Mouse (Mus musculus): ENCODE measurements around the gene Bckdk. TPM values are rescaled to one million over a fixed set of nuclear protein-coding genes. Genes with fewer than 3 reads are reported as not detected.

Gene Bckdk
- polyA plus RNA-seq, 1 experiment from 2014 or later = 96.8 TPM

Other genes starting within 250 kb of the Bckdk start
- 78.0 and 96.8 TPM in 2 replicates for gene Bcl7c, start 195.1 kb upstream of the Bckdk start, polyA plus RNA-seq (2015; fragmentation: Nextera tagmentation; extraction: Ambion mirVana)
- 29.8 and 32.6 TPM in 2 replicates for gene Ctf1, start 191.3 kb upstream of the Bckdk start, polyA plus RNA-seq (2015; fragmentation: Nextera tagmentation; extraction: Ambion mirVana)
- gene Ctf2, start 171.9 kb upstream of the Bckdk start, polyA plus RNA-seq (2015; fragmentation: Nextera tagmentation; extraction: Ambion mirVana) = 0.60 and 0.69 TPM in 2 replicates
- gene Fbxl19, start 159.5 kb upstream of the Bckdk start, polyA plus RNA-seq (2015; fragmentation: Nextera tagmentation; extraction: Ambion mirVana) = 7.5 and 8.7 TPM in 2 replicates
- 16.4 and 19.0 TPM in 2 replicates for gene Orai3, start 134.3 kb upstream of the Bckdk start, polyA plus RNA-seq (2015; fragmentation: Nextera tagmentation; extraction: Ambion mirVana)
- 27.0 and 33.2 TPM in 2 replicates for gene Setd1a, start 127.4 kb upstream of the Bckdk start, polyA plus RNA-seq (2015; fragmentation: Nextera tagmentation; extraction: Ambion mirVana)
- not detected in 2 replicates for gene Gm49388, start 118.5 kb upstream of the Bckdk start, polyA plus RNA-seq (2015; fragmentation: Nextera tagmentation; extraction: Ambion mirVana)
- gene Hsd3b7, start 103.5 kb upstream of the Bckdk start, polyA plus RNA-seq (2015; fragmentation: Nextera tagmentation; extraction: Ambion mirVana) = 15.0 and 15.2 TPM in 2 replicates
- 61.0 and 73.1 TPM in 2 replicates for gene Stx4a, start 79.8 kb upstream of the Bckdk start, polyA plus RNA-seq (2015; fragmentation: Nextera tagmentation; extraction: Ambion mirVana)
- gene Stx1b, start 79.5 kb upstream of the Bckdk start, polyA plus RNA-seq (2015; fragmentation: Nextera tagmentation; extraction: Ambion mirVana) = 7.4 and 8.7 TPM in 2 replicates
- 11.4 and 12.3 TPM in 2 replicates for gene Zfp646, start 27.9 kb upstream of the Bckdk start, polyA plus RNA-seq (2015; fragmentation: Nextera tagmentation; extraction: Ambion mirVana)
- gene Zfp668, start 27.3 kb upstream of the Bckdk start, polyA plus RNA-seq (2015; fragmentation: Nextera tagmentation; extraction: Ambion mirVana) = 24.9 and 28.2 TPM in 2 replicates
- 1.4 and 1.5 TPM in 2 replicates for gene Prss53, start 13.1 kb upstream of the Bckdk start, polyA plus RNA-seq (2015; fragmentation: Nextera tagmentation; extraction: Ambion mirVana)
- not detected in 2 replicates for gene Gm21974, start 8.6 kb upstream of the Bckdk start, polyA plus RNA-seq (2015; fragmentation: Nextera tagmentation; extraction: Ambion mirVana)
- gene Vkorc1, start 8.5 kb upstream of the Bckdk start, polyA plus RNA-seq (2015; fragmentation: Nextera tagmentation; extraction: Ambion mirVana) = 136 and 137 TPM in 2 replicates
- gene Kat8, start 8.4 kb downstream of the Bckdk start, polyA plus RNA-seq (2015; fragmentation: Nextera tagmentation; extraction: Ambion mirVana) = 45.6 and 52.3 TPM in 2 replicates
- 8.7 and 14.0 TPM in 2 replicates for gene Prss8, start 26.0 kb downstream of the Bckdk start, polyA plus RNA-seq (2015; fragmentation: Nextera tagmentation; extraction: Ambion mirVana)
- gene Prss36, start 42.6 kb downstream of the Bckdk start, polyA plus RNA-seq (2015; fragmentation: Nextera tagmentation; extraction: Ambion mirVana) = 10.5 and 10.6 TPM in 2 replicates
- gene Fus, start 63.4 kb downstream of the Bckdk start, polyA plus RNA-seq (2015; fragmentation: Nextera tagmentation; extraction: Ambion mirVana) = 540 and 577 TPM in 2 replicates
- 34.3 and 39.2 TPM in 2 replicates for gene Pycard, start 89.8 kb downstream of the Bckdk start, polyA plus RNA-seq (2015; fragmentation: Nextera tagmentation; extraction: Ambion mirVana)
- gene Trim72, start 99.9 kb downstream of the Bckdk start, polyA plus RNA-seq (2015; fragmentation: Nextera tagmentation; extraction: Ambion mirVana) = 0.18 TPM in 1 of 2 replicates, not detected in the other
- gene Itgam, start 158.6 kb downstream of the Bckdk start, polyA plus RNA-seq (2015; fragmentation: Nextera tagmentation; extraction: Ambion mirVana) = 0.73 and 0.94 TPM in 2 replicates
- gene Gm49368, start 158.6 kb downstream of the Bckdk start, polyA plus RNA-seq (2015; fragmentation: Nextera tagmentation; extraction: Ambion mirVana) = not detected in 2 replicates
- not detected in 2 replicates for gene Itgax, start 225.5 kb downstream of the Bckdk start, polyA plus RNA-seq (2015; fragmentation: Nextera tagmentation; extraction: Ambion mirVana)

All from embryonic facial prominence, embryonic 13.5 days (tissue).